Mouse (Mus musculus) 3134 (cell line): ENCODE results near the gene Lrfn2.
A peak's percentile ranks its signal among the peaks of the same experiment; 100 is the strongest.

Experiments
- DNase-seq: peaks from one replicate; pipeline ENCODE4 v3.0.0-alpha.2; 2011; ENCODE audit warnings: low spot score; ENCODE audit not compliant: insufficient read length; ENCODE audit errors: extremely low read depth

Lrfn2 gene

GRCm38 (mm10) chr17:48931621-48932405, at the start of gene Lrfn2:
Gene Lrfn2, plus strand, starts transcription at chr17:48932379.
- DNase-seq, result peak; percentile 12

GRCm38 (mm10) chr17:48887472-48888385, 44.5 kb upstream of the Lrfn2 start:
- DNase-seq, result no peak

- no peak for DNase-seq
Observed at GRCm38 (mm10) chr17:48905286-48906040, 26.7 kb upstream of the Lrfn2 start.

- DNase-seq, result peak; percentile 10
Observed at GRCm38 (mm10) chr17:48913437-48913836, 18.7 kb upstream of the Lrfn2 start.

GRCm38 (mm10) chr17:48917411-48917810, 14.8 kb upstream of the Lrfn2 start:
- no peak for DNase-seq

GRCm38 (mm10) chr17:48918458-48918857, 13.7 kb upstream of the Lrfn2 start:
- no peak for DNase-seq

- no peak for DNase-seq
Observed at GRCm38 (mm10) chr17:48922905-48923304, 9.3 kb upstream of the Lrfn2 start.

GRCm38 (mm10) chr17:48925426-48925825, 6.8 kb upstream of the Lrfn2 start:
- no peak for DNase-seq

GRCm38 (mm10) chr17:48930994-48931393, 1.2 kb upstream of the Lrfn2 start:
- no peak for DNase-seq

- DNase-seq, result no peak
Observed at GRCm38 (mm10) chr17:48932406-48932906, 277 bp downstream of the Lrfn2 start.

GRCm38 (mm10) chr17:48932916-48933315, 737 bp downstream of the Lrfn2 start:
- DNase-seq, result no peak

GRCm38 (mm10) chr17:48935201-48935600, 3.0 kb downstream of the Lrfn2 start:
- no peak for DNase-seq

GRCm38 (mm10) chr17:48936445-48937141, 4.4 kb downstream of the Lrfn2 start:
- DNase-seq, result no peak

GRCm38 (mm10) chr17:48938711-48939220, 6.6 kb downstream of the Lrfn2 start:
- DNase-seq, result no peak

- no peak for DNase-seq
Observed at GRCm38 (mm10) chr17:48946315-48946714, 14.1 kb downstream of the Lrfn2 start.

GRCm38 (mm10) chr17:48946765-48947164, 14.6 kb downstream of the Lrfn2 start:
- DNase-seq, result no peak

GRCm38 (mm10) chr17:48951250-48951649, 19.1 kb downstream of the Lrfn2 start:
- no peak for DNase-seq

- no peak for DNase-seq
Observed at GRCm38 (mm10) chr17:48956033-48956631, 24.0 kb downstream of the Lrfn2 start.

- DNase-seq, result no peak
Observed at GRCm38 (mm10) chr17:48960161-48960698, 28.1 kb downstream of the Lrfn2 start.
